Mouse (Mus musculus) left cerebral cortex, adult 9 months (tissue): ENCODE results near the gene Tmprss15.

Experiments used
- DNase-seq, 2 experiments: peaks; one replicate each; pipeline ENCODE4 v3.0.0; 2022; ENCODE audit warnings: low spot score in 2 of 2

The Tmprss15 gene

GRCm38 (mm10) chr16:79090997-79091396 is at the start of gene Tmprss15:
Tmprss15 (minus strand) TSS chr16:79091097.
- DNase-seq, result no peak

- DNase-seq, result no peak
Measured at GRCm38 (mm10) chr16:79114879-79115278, 24.0 kb upstream of the Tmprss15 start.

- no peak for DNase-seq
Measured at GRCm38 (mm10) chr16:79109516-79109915, 18.6 kb upstream of the Tmprss15 start.

- DNase-seq, result no peak
Measured at GRCm38 (mm10) chr16:79108969-79109368, 18.1 kb upstream of the Tmprss15 start.

GRCm38 (mm10) chr16:79100325-79100724 is 9.4 kb upstream of the Tmprss15 start:
- DNase-seq, result no peak

GRCm38 (mm10) chr16:79098321-79098720 is 7.4 kb upstream of the Tmprss15 start:
- no peak for DNase-seq

GRCm38 (mm10) chr16:79086550-79086949 is 4.3 kb downstream of the Tmprss15 start:
- no peak for DNase-seq

- DNase-seq, result no peak
Measured at GRCm38 (mm10) chr16:79063848-79064247, 27.0 kb downstream of the Tmprss15 start.

GRCm38 (mm10) chr16:79058775-79059558 is 31.9 kb downstream of the Tmprss15 start:
- peak in 1 of 2 experiments; percentile 47 for DNase-seq

- no peak for DNase-seq
Measured at GRCm38 (mm10) chr16:79032593-79032992, 58.3 kb downstream of the Tmprss15 start.

GRCm38 (mm10) chr16:79002812-79003211 is 88.1 kb downstream of the Tmprss15 start:
- no peak for DNase-seq

- DNase-seq, result no peak
Measured at GRCm38 (mm10) chr16:79001679-79002078, 89.2 kb downstream of the Tmprss15 start.

GRCm38 (mm10) chr16:78976384-78976783 is 114.5 kb downstream of the Tmprss15 start:
- no peak for DNase-seq

GRCm38 (mm10) chr16:78974099-78974498 is 116.8 kb downstream of the Tmprss15 start:
- no peak for DNase-seq

- DNase-seq, result no peak
Measured at GRCm38 (mm10) chr16:78969091-78969731, 121.7 kb downstream of the Tmprss15 start.

GRCm38 (mm10) chr16:78957434-78957833 is 133.5 kb downstream of the Tmprss15 start:
- no peak for DNase-seq

- DNase-seq, result no peak
Measured at GRCm38 (mm10) chr16:78950359-78950758, 140.5 kb downstream of the Tmprss15 start.

GRCm38 (mm10) chr16:78937755-78938154 is 153.1 kb downstream of the Tmprss15 start:
- no peak for DNase-seq

GRCm38 (mm10) chr16:78934298-78934697 is 156.6 kb downstream of the Tmprss15 start:
- DNase-seq, result no peak

- no peak for DNase-seq
Measured at GRCm38 (mm10) chr16:78931287-78932025, 159.4 kb downstream of the Tmprss15 start.

- no peak for DNase-seq
Measured at GRCm38 (mm10) chr16:78930382-78931286, 160.3 kb downstream of the Tmprss15 start, which contains the start of gene Chodl. Chodl (plus strand) TSS chr16:78930948.
